Mouse (Mus musculus): Measurements from ENCODE around the gene Nrg3. TPM values are rescaled to one million over a fixed set of nuclear protein-coding genes. Genes with fewer than 3 reads are reported as not detected.

The Nrg3 gene
- polyA plus RNA-seq, 1 experiment: not detected

GRCm38 (mm10) chr14:39351979-39352737, 120.7 kb downstream of the Nrg3 start:
- no peak for DNase-seq (ENCODE audit: low read depth in 1 of 2, low spot score in 2 of 2)
- no peak overlapping the region for H3K4me3 ChIP-seq (ENCODE audit: extremely low read depth, insufficient read depth, insufficient read length)
- H3K27ac ChIP-seq (ENCODE audit: insufficient read depth, low read length): no peak overlapping the region
- H3K36me3 ChIP-seq (ENCODE audit: control insufficient read depth, insufficient read depth, low read length): no peaks in the 10 kb centered on the region
- H3K4me1 ChIP-seq (ENCODE audit: control insufficient read depth, insufficient read depth, insufficient read length): no peaks in the 10 kb centered on the region
- WGBS: 69% methylated on average over 4 of the region's 4 CpGs
- no peaks in the 10 kb centered on the region for H3K27me3 ChIP-seq (ENCODE audit: control insufficient read depth, insufficient read depth, low read length)
- no peak for TF ChIP-seq CTCF (IDR thresholded peaks at IDR 0.05; ENCODE audit: extremely low read depth, insufficient read depth, insufficient read length, insufficient replicate concordance)
- TF ChIP-seq POLR2A (IDR thresholded peaks at IDR 0.05; ENCODE audit: low read depth, low read length): no peak

- 59% methylated on average over 4 of the region's 4 CpGs for WGBS
- H3K27me3 ChIP-seq (ENCODE audit: control insufficient read depth, insufficient read depth, low read length): no peaks in the 10 kb centered on the region
- no peaks in the 10 kb centered on the region for H3K36me3 ChIP-seq (ENCODE audit: control insufficient read depth, insufficient read depth, low read length)
- no peak for TF ChIP-seq POLR2A (IDR thresholded peaks at IDR 0.05; ENCODE audit: low read depth, low read length)
- no peak for TF ChIP-seq CTCF (IDR thresholded peaks at IDR 0.05; ENCODE audit: extremely low read depth, insufficient read depth, insufficient read length, insufficient replicate concordance)
- DNase-seq (ENCODE audit: low read depth in 1 of 2, low spot score in 2 of 2): no peak
- no peaks in the 10 kb centered on the region for H3K4me1 ChIP-seq (ENCODE audit: control insufficient read depth, insufficient read depth, insufficient read length)
- H3K27ac ChIP-seq (ENCODE audit: insufficient read depth, low read length): no peak overlapping the region
- H3K4me3 ChIP-seq (ENCODE audit: extremely low read depth, insufficient read depth, insufficient read length): no peak overlapping the region
These were observed 155.3 kb downstream of the Nrg3 start for GRCm38 (mm10) chr14:39317424-39318110.

- TF ChIP-seq POLR2A (IDR thresholded peaks at IDR 0.05; ENCODE audit: low read depth, low read length) (no peak), CTCF (IDR thresholded peaks at IDR 0.05; ENCODE audit: extremely low read depth, insufficient read depth, insufficient read length, insufficient replicate concordance) (no peak)
These were observed 158.8 kb downstream of the Nrg3 start for GRCm38 (mm10) chr14:39314111-39314510.

GRCm38 (mm10) chr14:39265121-39265520, 207.8 kb downstream of the Nrg3 start:
- Histone ChIP-seq H3K4me1 (ENCODE audit: control insufficient read depth, insufficient read depth, insufficient read length) (no peaks in the 10 kb centered on the region), H3K27ac (ENCODE audit: insufficient read depth, low read length) (no peak overlapping the region), H3K27me3 (ENCODE audit: control insufficient read depth, insufficient read depth, low read length) (no peaks in the 10 kb centered on the region), H3K4me3 (ENCODE audit: extremely low read depth, insufficient read depth, insufficient read length) (no peak overlapping the region), H3K36me3 (ENCODE audit: control insufficient read depth, insufficient read depth, low read length) (no peaks in the 10 kb centered on the region)
- 87% methylated on average over 1 of the region's 1 CpGs for WGBS
- TF ChIP-seq CTCF (IDR thresholded peaks at IDR 0.05; ENCODE audit: extremely low read depth, insufficient read depth, insufficient read length, insufficient replicate concordance) (no peak), POLR2A (IDR thresholded peaks at IDR 0.05; ENCODE audit: low read depth, low read length) (no peak)
- no peak for DNase-seq (ENCODE audit: low read depth in 1 of 2, low spot score in 2 of 2)

More at GRCm38 (mm10) chr14:39314111-39314510, 158.8 kb downstream of the Nrg3 start:
- DNase-seq (ENCODE audit: low read depth in 1 of 2, low spot score in 2 of 2): no peak
- Histone ChIP-seq H3K36me3 (ENCODE audit: control insufficient read depth, insufficient read depth, low read length) (no peaks in the 10 kb centered on the region), H3K27me3 (ENCODE audit: control insufficient read depth, insufficient read depth, low read length) (no peaks in the 10 kb centered on the region), H3K4me3 (ENCODE audit: extremely low read depth, insufficient read depth, insufficient read length) (no peak overlapping the region), H3K27ac (ENCODE audit: insufficient read depth, low read length) (no peak overlapping the region), H3K4me1 (ENCODE audit: control insufficient read depth, insufficient read depth, insufficient read length) (no peaks in the 10 kb centered on the region)

GRCm38 (mm10) chr14:39264422-39264821, 208.5 kb downstream of the Nrg3 start:
- 91% methylated on average over 4 of the region's 4 CpGs for WGBS
- H3K27me3 ChIP-seq (ENCODE audit: control insufficient read depth, insufficient read depth, low read length): no peaks in the 10 kb centered on the region
- TF ChIP-seq CTCF (IDR thresholded peaks at IDR 0.05; ENCODE audit: extremely low read depth, insufficient read depth, insufficient read length, insufficient replicate concordance): no peak
- no peak for TF ChIP-seq POLR2A (IDR thresholded peaks at IDR 0.05; ENCODE audit: low read depth, low read length)
- H3K4me3 ChIP-seq (ENCODE audit: extremely low read depth, insufficient read depth, insufficient read length): no peak overlapping the region
- H3K4me1 ChIP-seq (ENCODE audit: control insufficient read depth, insufficient read depth, insufficient read length): no peaks in the 10 kb centered on the region
- H3K36me3 ChIP-seq (ENCODE audit: control insufficient read depth, insufficient read depth, low read length): no peaks in the 10 kb centered on the region
- no peak overlapping the region for H3K27ac ChIP-seq (ENCODE audit: insufficient read depth, low read length)
- no peak for DNase-seq (ENCODE audit: low read depth in 1 of 2, low spot score in 2 of 2)

- WGBS: 72% methylated on average over 1 of the region's 1 CpGs
- no peaks in the 10 kb centered on the region for H3K27me3 ChIP-seq (ENCODE audit: control insufficient read depth, insufficient read depth, low read length)
- TF ChIP-seq CTCF (IDR thresholded peaks at IDR 0.05; ENCODE audit: extremely low read depth, insufficient read depth, insufficient read length, insufficient replicate concordance): no peak
- no peak for TF ChIP-seq POLR2A (IDR thresholded peaks at IDR 0.05; ENCODE audit: low read depth, low read length)
- no peak overlapping the region for H3K27ac ChIP-seq (ENCODE audit: insufficient read depth, low read length)
- no peak for DNase-seq (ENCODE audit: low read depth in 1 of 2, low spot score in 2 of 2)
- H3K4me3 ChIP-seq (ENCODE audit: extremely low read depth, insufficient read depth, insufficient read length): no peak overlapping the region
- no peaks in the 10 kb centered on the region for H3K36me3 ChIP-seq (ENCODE audit: control insufficient read depth, insufficient read depth, low read length)
- H3K4me1 ChIP-seq (ENCODE audit: control insufficient read depth, insufficient read depth, insufficient read length): no peaks in the 10 kb centered on the region
These were observed 211.9 kb downstream of the Nrg3 start for GRCm38 (mm10) chr14:39261016-39261415.

- no peak for DNase-seq (ENCODE audit: low read depth in 1 of 2, low spot score in 2 of 2)
- Histone ChIP-seq H3K36me3 (ENCODE audit: control insufficient read depth, insufficient read depth, low read length) (no peaks in the 10 kb centered on the region), H3K4me3 (ENCODE audit: extremely low read depth, insufficient read depth, insufficient read length) (no peak overlapping the region), H3K27ac (ENCODE audit: insufficient read depth, low read length) (no peak overlapping the region), H3K27me3 (ENCODE audit: control insufficient read depth, insufficient read depth, low read length) (no peaks in the 10 kb centered on the region), H3K4me1 (ENCODE audit: control insufficient read depth, insufficient read depth, insufficient read length) (no peaks in the 10 kb centered on the region)
- no peak for TF ChIP-seq CTCF (IDR thresholded peaks at IDR 0.05; ENCODE audit: extremely low read depth, insufficient read depth, insufficient read length, insufficient replicate concordance)
- no peak for TF ChIP-seq POLR2A (IDR thresholded peaks at IDR 0.05; ENCODE audit: low read depth, low read length)
- WGBS: 55% methylated on average over 1 of the region's 1 CpGs
These were observed 217.5 kb downstream of the Nrg3 start for GRCm38 (mm10) chr14:39255391-39255790.

Measured in spleen, adult 2 months (tissue).